Mouse (Mus musculus) stomach, embryonic 14.5 days (tissue): ENCODE data around the gene Pigq. TPM values are rescaled to one million over a fixed set of nuclear protein-coding genes. Genes with fewer than 3 reads are reported as not detected.

Source experiments
- ATAC-seq: fragments of 200-750 bp; cut with Nextera tagmentation; 2 replicates; pipeline ENCODE4 v1.8.0; 2017; ENCODE audit warnings: low read depth, moderate TSS enrichment; ENCODE audit not compliant: insufficient number of reproducible peaks, insufficient read depth, low FRiP score
- H3K27ac ChIP-seq: fragments of 300-500 bp; sonication (generic); 2 replicates; pipeline ENCODE4 v1.5.1; 2014; ENCODE audit warnings: mild to moderate bottlenecking, low read length, moderate library complexity, mixed read lengths
- H3K27me3 ChIP-seq: fragments of 300-500 bp; sonication (generic); 2 replicates; pipeline ENCODE4 v1.6.1; 2014; ENCODE audit warnings: low read length, control low read depth, mixed read lengths; ENCODE audit not compliant: control insufficient read depth, insufficient read depth
- H3K36me3 ChIP-seq: fragments of 300-500 bp; sonication (generic); 2 replicates; pipeline ENCODE4 v1.6.1; 2014; ENCODE audit warnings: mild to moderate bottlenecking, control low read depth, low read length, moderate library complexity, mixed read lengths; ENCODE audit not compliant: control insufficient read depth, insufficient read depth
- H3K4me1 ChIP-seq: fragments of 300-500 bp; sonication (generic); 2 replicates; pipeline ENCODE4 v1.6.1; 2014; ENCODE audit warnings: low read length, control low read depth, mixed read lengths; ENCODE audit not compliant: control insufficient read depth, insufficient read depth
- H3K4me2 ChIP-seq: fragments of 300-500 bp; sonication (generic); replicated peaks from 2 replicates; pipeline ENCODE4 v1.6.1; 2014; ENCODE audit warnings: low read depth, low read length, control low read depth
- H3K4me3 ChIP-seq: fragments of 300-500 bp; sonication (generic); 2 replicates; pipeline ENCODE4 v1.5.1; 2014; ENCODE audit warnings: low read depth, low read length, control low read depth
- H3K9ac ChIP-seq: fragments of 300-500 bp; sonication (generic); replicated peaks from 2 replicates; pipeline ENCODE4 v1.6.1; 2014; ENCODE audit warnings: low read depth, mild to moderate bottlenecking, control low read depth, low read length, moderate library complexity, mixed read lengths
- H3K9me3 ChIP-seq: fragments of 300-500 bp; sonication (generic); 2 replicates; pipeline ENCODE4 v1.6.1; 2016; ENCODE audit warnings: low read depth, low read length, control low read depth; ENCODE audit not compliant: control insufficient read depth
- WGBS: fragments of 180-500 bp; shearing (Covaris S2); extraction: QIAGEN DNeasy Blood & Tissue Kit; methylation state at CpG from one replicate; pipeline ENCODE4 v1.1.7; 2014; 5-methylcytosine and 5-hydroxymethylcytosine counted together
- polyA plus RNA-seq: library from polyadenylated mRNA; unstranded; fragments of >200 nt; fragmentation: Nextera tagmentation; extraction: Ambion mirVana; gene quantifications from 2 replicates; pipeline ENCODE4 v1.2.1, GENCODE M21; 2014

Gene Pigq
- polyA plus RNA-seq, 1 experiment from 2014 or later: 59.7 TPM

- Histone ChIP-seq H3K27me3 (peaks cover 13% of the 10 kb centered on the region), H3K4me1 (peaks cover 7% of the 10 kb centered on the region; the same call in 1 of the 2 replicates), H3K4me3 (no peak overlapping the region), H3K4me2 (no peak overlapping the region), H3K9ac (no peak overlapping the region), H3K27ac (no peak overlapping the region), H3K9me3 (no peaks in the 10 kb centered on the region), H3K36me3 (no peaks in the 10 kb centered on the region)
- ATAC-seq: no peak
- WGBS: 81% methylated on average over 8 of the region's 8 CpGs
Observed at GRCm38 (mm10) chr17:25946891-25947290, 2.2 kb upstream of the Pigq start.

- no peaks in the 10 kb centered on the region for H3K9me3 ChIP-seq
Observed at GRCm38 (mm10) chr17:25946349-25946748, 1.6 kb upstream of the Pigq start.

GRCm38 (mm10) chr17:25945517-25946155, 900 bp upstream of the Pigq start:
- no peak overlapping the region for H3K9ac ChIP-seq
- H3K4me1 ChIP-seq: peaks cover 6% of the 10 kb centered on the region; the same call in 1 of the 2 replicates
- 69% methylated on average over 9 of the region's 9 CpGs for WGBS
- H3K4me3 ChIP-seq: no peak overlapping the region
- no peaks in the 10 kb centered on the region for H3K36me3 ChIP-seq
- no peak overlapping the region for H3K27ac ChIP-seq
- H3K4me2 ChIP-seq: no peak overlapping the region
- ATAC-seq: no peak
- 0 out of 2 replicates have a peak, but pooled peaks cover 5% of the 10 kb centered on the region for H3K27me3 ChIP-seq
- H3K9me3 ChIP-seq: no peaks in the 10 kb centered on the region

More at GRCm38 (mm10) chr17:25946349-25946748, 1.6 kb upstream of the Pigq start:
- Histone ChIP-seq H3K4me1 (peaks cover 4% of the 10 kb centered on the region; the same call in 1 of the 2 replicates), H3K27me3 (peaks cover 10% of the 10 kb centered on the region), H3K9ac (no peak overlapping the region), H3K36me3 (no peaks in the 10 kb centered on the region), H3K27ac (no peak overlapping the region), H3K4me3 (no peak overlapping the region), H3K4me2 (no peak overlapping the region)
- WGBS: 76% methylated on average over 7 of the region's 7 CpGs
- ATAC-seq: no peak

- WGBS: 74% methylated on average over 9 of the region's 9 CpGs
- Histone ChIP-seq H3K9me3 (no peaks in the 10 kb centered on the region), H3K4me1 (peaks cover 6% of the 10 kb centered on the region; the same call in 1 of the 2 replicates), H3K9ac (no peak overlapping the region), H3K36me3 (no peaks in the 10 kb centered on the region), H3K27ac (no peak overlapping the region), H3K27me3 (no peaks in the 10 kb centered on the region), H3K4me3 (no peak overlapping the region), H3K4me2 (no peak overlapping the region)
- ATAC-seq: no peak
Observed at GRCm38 (mm10) chr17:25943769-25944168, 967 bp downstream of the Pigq start.

- no peak overlapping the region for H3K27ac ChIP-seq
- WGBS: 88% methylated on average over 3 of the region's 3 CpGs
Observed at GRCm38 (mm10) chr17:25943221-25943620, 1.5 kb downstream of the Pigq start.

GRCm38 (mm10) chr17:25942597-25943151, 2.1 kb downstream of the Pigq start:
- peak; percentile 70; the same call in 1 of the 2 replicates for ATAC-seq
- Histone ChIP-seq H3K36me3 (no peaks in the 10 kb centered on the region; the same call in 1 of the 2 replicates), H3K27ac (no peak overlapping the region), H3K9ac (no peak overlapping the region), H3K4me1 (peaks cover 6% of the 10 kb centered on the region; the same call in 1 of the 2 replicates), H3K27me3 (no peaks in the 10 kb centered on the region), H3K9me3 (no peaks in the 10 kb centered on the region), H3K4me3 (no peak overlapping the region), H3K4me2 (no peak overlapping the region)
- 82% methylated on average over 2 of the region's 2 CpGs for WGBS

More at GRCm38 (mm10) chr17:25943221-25943620, 1.5 kb downstream of the Pigq start:
- no peaks in the 10 kb centered on the region for H3K9me3 ChIP-seq
- ATAC-seq: no peak
- H3K4me2 ChIP-seq: no peak overlapping the region
- peaks cover 6% of the 10 kb centered on the region; the same call in 1 of the 2 replicates for H3K4me1 ChIP-seq
- no peaks in the 10 kb centered on the region; the same call in 1 of the 2 replicates for H3K36me3 ChIP-seq
- H3K4me3 ChIP-seq: no peak overlapping the region
- no peaks in the 10 kb centered on the region for H3K27me3 ChIP-seq
- no peak overlapping the region for H3K9ac ChIP-seq

- H3K27me3 ChIP-seq: no peaks in the 10 kb centered on the region
- peaks cover 5% of the 10 kb centered on the region for H3K36me3 ChIP-seq
- peaks cover 6% of the 10 kb centered on the region; the same call in 1 of the 2 replicates for H3K4me1 ChIP-seq
- peak overlapping the region; percentile 91 for H3K9ac ChIP-seq
- H3K27ac ChIP-seq: peak overlapping the region; percentile 85
- ATAC-seq: peak; percentile 50
- no peaks in the 10 kb centered on the region for H3K9me3 ChIP-seq
- peak overlapping the region; percentile 60 for H3K4me2 ChIP-seq
- WGBS: 3% methylated on average over 53 of the region's 54 CpGs
- H3K4me3 ChIP-seq: peak overlapping the region; percentile 86
Observed at GRCm38 (mm10) chr17:25941511-25942241, 3.1 kb downstream of the Pigq start.

- no peaks in the 10 kb centered on the region for H3K4me1 ChIP-seq
- no peak overlapping the region for H3K9ac ChIP-seq
- 90% methylated on average over 1 of the region's 1 CpGs for WGBS
- no peak overlapping the region for H3K4me2 ChIP-seq
- no peaks in the 10 kb centered on the region for H3K9me3 ChIP-seq
- H3K27me3 ChIP-seq: no peaks in the 10 kb centered on the region
- ATAC-seq: no peak
- H3K36me3 ChIP-seq: peaks cover 62% of the 10 kb centered on the region
- no peak overlapping the region for H3K4me3 ChIP-seq
- H3K27ac ChIP-seq: no peak overlapping the region
Observed at GRCm38 (mm10) chr17:25934526-25934925, 10.2 kb downstream of the Pigq start.
